Mouse (Mus musculus): ENCODE data around the gene Anxa6.

- no peak for TF ChIP-seq CTCF (IDR thresholded peaks at IDR 0.05; ENCODE audit: extremely low read depth, insufficient read length, insufficient replicate concordance, low read depth, low read length)
- TF ChIP-seq POLR2A (IDR thresholded peaks at IDR 0.05; ENCODE audit: low read depth, low read length): no peak
These were observed 45.3 kb upstream of the Anxa6 start for GRCm38 (mm10) chr11:55078502-55078901.

All from small intestine, adult 2 months (tissue).